Mouse (Mus musculus) kidney, postnatal 10 days (tissue): ENCODE measurements around the gene Akap1.

Source experiments
- DNase-seq: peaks from one replicate; pipeline ENCODE4 v3.0.0; 2021; ENCODE audit warnings: mixed read lengths

Gene Akap1

GRCm38 (mm10) chr11:88840724-88841350, 23.5 kb downstream of the Akap1 start:
- DNase-seq = no peak

GRCm38 (mm10) chr11:88840292-88840691, 24.1 kb downstream of the Akap1 start:
- no peak for DNase-seq

GRCm38 (mm10) chr11:88839379-88839778, 25.0 kb downstream of the Akap1 start:
- DNase-seq = no peak

GRCm38 (mm10) chr11:88838630-88839029, 25.8 kb downstream of the Akap1 start:
- DNase-seq = no peak

GRCm38 (mm10) chr11:88834606-88835005, 29.8 kb downstream of the Akap1 start:
- DNase-seq = no peak

GRCm38 (mm10) chr11:88834134-88834533, 30.3 kb downstream of the Akap1 start:
- DNase-seq = no peak

- no peak for DNase-seq
These were observed 31.3 kb downstream of the Akap1 start for GRCm38 (mm10) chr11:88833099-88833498.

GRCm38 (mm10) chr11:88830257-88830804, 34.1 kb downstream of the Akap1 start:
- no peak for DNase-seq

- DNase-seq = no peak
These were observed 35.9 kb downstream of the Akap1 start for GRCm38 (mm10) chr11:88828528-88828927.

- peak; percentile 61 for DNase-seq
These were observed 38.5 kb downstream of the Akap1 start for GRCm38 (mm10) chr11:88825909-88826308.

- DNase-seq = peak; percentile 79
These were observed 41.4 kb downstream of the Akap1 start for GRCm38 (mm10) chr11:88822991-88823390.

- no peak for DNase-seq
These were observed 41.9 kb downstream of the Akap1 start for GRCm38 (mm10) chr11:88822526-88822925.

GRCm38 (mm10) chr11:88820742-88821576, 43.4 kb downstream of the Akap1 start:
- DNase-seq = peak; percentile 63

- no peak for DNase-seq
These were observed 44.1 kb downstream of the Akap1 start for GRCm38 (mm10) chr11:88820253-88820652.

GRCm38 (mm10) chr11:88817061-88817460, 47.3 kb downstream of the Akap1 start:
- no peak for DNase-seq

- peak; percentile 21 for DNase-seq
These were observed 61.0 kb downstream of the Akap1 start for GRCm38 (mm10) chr11:88803231-88804010.

GRCm38 (mm10) chr11:88796207-88796606, 68.2 kb downstream of the Akap1 start:
- no peak for DNase-seq

GRCm38 (mm10) chr11:88789893-88790292, 74.5 kb downstream of the Akap1 start:
- no peak for DNase-seq

GRCm38 (mm10) chr11:88786816-88787215, 77.6 kb downstream of the Akap1 start:
- no peak for DNase-seq

GRCm38 (mm10) chr11:88783525-88783924, 80.9 kb downstream of the Akap1 start:
- DNase-seq = no peak

GRCm38 (mm10) chr11:88782531-88782930, 81.9 kb downstream of the Akap1 start:
- DNase-seq = no peak
